Mouse (Mus musculus) gastrocnemius, postnatal 10 days (tissue): Measurements from ENCODE around the gene Hs3st6. TPM values are rescaled to one million over a fixed set of nuclear protein-coding genes. Genes with fewer than 3 reads are reported as not detected.

Experiments used
- DNase-seq: peaks from one replicate; pipeline ENCODE4 v3.0.0; 2021; ENCODE audit warnings: mixed read lengths
- total RNA-seq, 2 experiments: library from RNA; stranded (reverse); gene quantifications; 2 replicates each; pipeline ENCODE4 v1.2.3; 2021

Gene Hs3st6
- total RNA-seq, 2 experiments from 2014 or later = 0.32 TPM; not detected in 1

DNA sequence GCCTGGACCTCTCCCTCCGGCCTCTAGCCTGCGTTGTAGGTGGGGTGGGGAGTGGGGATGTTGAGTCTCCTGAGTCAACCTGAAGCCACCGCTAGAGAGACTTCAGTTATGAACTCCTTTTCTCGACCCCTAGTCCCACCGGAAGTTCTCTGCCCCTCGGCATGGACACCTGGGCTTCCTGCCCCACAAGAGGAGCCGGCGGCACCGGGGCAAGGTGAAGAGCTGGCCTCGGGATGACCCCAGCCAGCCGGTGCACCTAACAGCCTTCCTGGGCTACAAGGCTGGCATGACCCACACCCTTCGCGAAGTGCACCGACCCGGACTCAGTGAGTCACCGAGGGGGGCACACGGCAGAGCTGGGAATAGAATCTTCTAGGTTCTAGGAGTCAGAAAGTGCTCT, 24.6 kb upstream of the Hs3st6 start:
- no peak for DNase-seq

DNA sequence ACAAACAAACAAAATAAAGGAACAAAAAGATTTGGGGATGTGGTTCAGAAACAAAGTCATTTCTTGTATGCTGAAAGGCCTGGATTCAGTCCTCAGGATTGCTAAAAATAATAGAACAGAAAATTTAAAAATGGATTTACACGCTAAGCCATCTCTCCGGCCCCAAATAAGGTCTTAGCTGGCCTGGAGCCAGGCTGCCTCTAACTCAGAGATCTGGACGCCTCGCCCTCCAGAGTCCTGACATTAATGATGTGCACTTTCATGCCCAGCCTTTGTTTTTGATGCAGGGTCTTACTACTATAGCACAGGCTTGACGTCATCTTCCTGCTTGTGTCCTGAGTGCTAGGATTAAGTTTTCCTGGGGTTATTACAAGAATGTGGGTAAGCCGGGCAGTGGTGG, 23.7 kb upstream of the Hs3st6 start:
- peak; percentile 56 for DNase-seq

DNA sequence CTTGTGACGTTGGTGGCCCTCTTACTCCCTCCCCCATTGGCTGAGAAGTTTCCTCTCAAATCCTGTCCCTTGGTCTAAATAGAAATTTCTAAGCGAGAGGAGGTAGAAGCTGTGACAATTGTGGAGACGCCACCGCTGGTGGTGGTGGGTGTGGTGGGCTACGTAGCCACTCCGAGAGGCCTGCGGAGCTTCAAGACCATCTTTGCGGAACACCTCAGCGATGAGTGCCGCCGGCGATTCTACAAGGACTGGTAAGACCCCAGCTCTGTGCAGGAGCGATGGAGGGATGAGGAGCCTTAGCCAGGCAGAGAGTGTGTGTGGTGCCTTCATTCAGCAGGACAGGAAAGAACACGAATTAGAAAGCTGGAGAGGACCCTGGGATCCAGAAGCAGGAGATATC, 22.0 kb upstream of the Hs3st6 start:
- no peak for DNase-seq

DNA sequence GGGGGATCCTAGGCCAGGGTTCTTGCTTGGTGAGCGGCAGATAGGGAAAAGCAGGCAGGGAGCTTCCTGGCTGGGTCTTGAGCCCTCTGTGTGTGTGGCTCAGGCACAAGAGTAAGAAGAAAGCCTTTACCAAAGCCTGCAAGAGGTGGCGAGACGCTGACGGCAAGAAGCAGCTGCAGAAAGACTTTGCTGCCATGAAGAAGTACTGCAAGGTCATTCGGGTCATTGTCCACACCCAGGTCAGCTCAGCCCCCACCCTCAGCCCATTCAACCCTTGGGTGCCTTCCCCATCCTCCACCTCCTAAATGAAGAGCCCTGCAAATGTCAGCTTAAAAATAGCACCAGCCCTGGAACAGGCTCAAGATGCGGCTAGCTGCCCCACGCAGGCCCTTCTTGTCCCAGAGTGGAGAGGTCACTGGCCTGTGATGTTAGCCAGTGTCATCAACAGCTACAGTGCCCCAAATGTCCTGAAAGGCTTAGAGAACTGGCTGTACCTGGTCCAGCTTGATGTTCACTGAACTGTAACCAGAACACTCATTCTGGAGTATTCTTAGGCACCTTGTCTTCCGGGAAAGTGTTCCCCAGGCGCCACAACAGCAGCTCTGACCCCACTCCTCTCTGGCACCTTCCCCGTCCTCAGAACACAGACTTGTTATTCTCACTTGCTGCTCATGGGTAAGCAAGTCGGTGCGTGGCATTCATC, 20.4 kb upstream of the Hs3st6 start:
- peak; percentile 46 for DNase-seq

DNA sequence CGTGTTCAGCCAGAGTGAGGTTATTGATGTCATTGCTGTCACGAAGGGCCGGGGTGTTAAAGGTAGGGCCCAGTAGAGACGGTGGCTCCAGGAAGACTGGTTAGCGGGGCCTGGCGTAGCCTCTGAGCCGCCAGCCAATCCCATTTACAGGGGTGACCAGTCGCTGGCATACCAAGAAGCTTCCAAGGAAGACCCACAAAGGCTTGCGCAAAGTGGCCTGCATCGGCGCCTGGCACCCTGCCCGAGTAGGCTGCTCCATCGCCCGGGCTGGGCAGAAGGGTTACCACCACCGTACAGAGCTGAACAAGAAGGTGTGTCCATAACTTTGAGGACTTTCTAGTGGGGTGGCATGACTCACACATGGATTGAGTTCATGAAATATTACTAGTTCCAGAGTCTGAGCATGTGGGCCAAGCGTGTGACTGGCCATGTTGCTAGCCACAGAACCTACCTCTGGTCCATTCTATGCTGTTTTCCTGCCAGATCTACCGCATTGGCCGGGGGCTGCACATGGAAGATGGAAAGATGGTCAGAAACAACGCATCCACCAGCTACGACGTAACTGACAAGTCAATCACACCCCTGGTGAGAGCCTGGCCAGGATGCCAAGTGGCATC, 19.2 kb upstream of the Hs3st6 start:
- DNase-seq = no peak

DNA sequence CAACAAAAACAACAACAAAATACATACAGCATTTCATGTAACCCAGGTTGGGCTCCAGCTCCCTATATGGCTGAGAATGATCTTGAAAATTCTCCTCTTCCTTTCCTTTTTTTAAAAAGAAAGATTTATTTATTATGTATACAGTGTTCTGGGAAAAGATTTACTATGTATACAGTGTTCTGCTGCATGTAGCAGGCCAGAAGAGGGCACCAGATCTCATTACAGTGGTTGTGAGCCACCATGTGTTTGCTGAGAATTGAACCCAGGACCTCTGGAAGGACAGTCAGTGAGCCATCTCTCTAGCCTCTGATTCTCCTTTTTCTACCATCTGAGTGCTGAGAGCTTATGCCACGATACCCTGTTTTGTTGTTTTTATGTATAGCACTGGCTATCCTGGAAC, 18.3 kb upstream of the Hs3st6 start:
- DNase-seq = no peak

DNA sequence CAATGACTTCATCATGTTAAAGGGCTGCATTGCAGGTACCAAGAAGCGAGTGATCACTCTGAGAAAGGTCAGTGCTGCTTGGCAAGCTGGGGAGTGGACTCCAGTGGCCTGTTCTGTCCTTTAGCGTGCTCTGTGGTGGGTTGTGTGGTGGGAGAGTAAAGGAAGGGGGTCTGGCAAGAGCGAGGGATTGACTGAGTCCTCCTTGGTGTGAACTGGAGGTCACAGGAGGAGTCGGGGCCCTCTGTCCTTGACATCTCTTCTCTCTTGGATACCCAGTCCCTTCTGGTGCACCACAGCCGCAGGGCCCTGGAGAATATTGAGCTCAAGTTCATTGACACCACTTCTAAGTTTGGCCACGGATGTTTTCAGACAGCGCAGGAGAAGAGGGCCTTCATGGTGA, 17.3 kb upstream of the Hs3st6 start:
- DNase-seq = no peak

DNA sequence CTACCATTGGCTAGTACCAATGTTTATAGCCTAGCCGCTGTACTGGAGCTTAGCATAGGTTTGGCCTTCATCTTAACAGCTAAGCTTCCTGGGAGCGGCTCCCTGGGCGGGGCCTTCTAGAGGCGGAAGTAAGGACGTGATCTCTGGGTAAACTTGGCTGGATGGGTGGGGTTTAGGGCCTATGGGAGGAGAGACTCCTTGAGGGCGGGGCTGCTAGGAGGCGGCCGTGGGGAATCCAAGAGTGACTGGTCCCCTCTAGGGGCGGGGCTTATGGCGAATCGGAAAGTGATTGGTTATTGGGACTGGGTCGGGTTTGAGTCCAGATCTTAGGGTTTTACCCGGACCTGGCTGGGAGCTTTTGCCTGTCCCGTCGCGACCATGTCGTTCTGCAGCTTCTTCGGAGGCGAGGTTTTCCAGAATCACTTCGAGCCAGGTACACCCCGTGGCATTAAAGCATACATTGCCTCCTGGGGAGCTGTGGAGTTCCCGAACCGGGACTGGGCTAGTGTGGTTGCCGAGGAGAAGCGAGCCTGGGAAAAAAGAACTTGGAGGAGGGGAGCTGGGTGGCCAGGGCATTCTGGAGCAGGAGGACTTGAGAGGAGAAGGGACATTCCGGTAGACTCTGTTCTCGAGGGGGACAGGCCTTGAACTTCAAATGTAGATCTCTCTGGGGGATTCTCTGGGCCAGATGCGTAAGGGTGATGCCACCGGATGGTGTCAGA, 16.3 kb upstream of the Hs3st6 start, which contains the start of gene Msrb1:
Gene Msrb1 (plus strand): TSS at position 313 of the 722 bp plus-strand sequence.
- peak; percentile 88 for DNase-seq

DNA sequence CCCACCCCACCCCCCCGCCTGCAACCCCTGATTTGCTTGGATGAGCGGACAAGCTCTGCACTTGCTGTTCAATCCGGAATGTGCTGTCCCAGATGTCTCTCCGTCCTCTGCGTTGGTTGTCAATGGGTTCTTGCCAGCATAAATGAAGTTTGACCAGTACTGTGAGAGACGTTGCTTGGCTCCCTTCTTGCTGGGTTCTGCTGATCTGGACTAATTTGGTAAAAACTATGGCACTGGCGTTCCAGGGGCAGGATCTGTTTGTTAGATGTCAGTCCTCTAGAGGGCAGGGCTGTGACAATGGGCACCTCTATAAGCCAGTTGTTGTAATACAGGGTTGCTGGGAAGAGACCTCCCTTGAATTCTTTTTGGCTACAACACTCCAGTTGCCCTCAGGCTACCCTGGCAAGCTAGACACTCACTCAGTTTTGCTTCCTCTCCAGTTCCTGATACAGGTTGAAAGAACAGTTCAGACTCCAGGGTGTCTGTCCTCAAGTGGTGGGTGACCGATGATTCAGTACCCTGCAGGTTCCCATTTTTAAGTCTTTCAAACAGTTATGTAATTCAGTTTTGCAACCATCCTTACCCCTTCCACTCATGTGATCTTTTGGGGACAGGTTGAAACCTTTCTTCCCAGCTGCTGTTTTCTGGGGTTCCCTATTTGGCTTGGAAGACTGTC, 15.5 kb upstream of the Hs3st6 start:
- no peak for DNase-seq

DNA sequence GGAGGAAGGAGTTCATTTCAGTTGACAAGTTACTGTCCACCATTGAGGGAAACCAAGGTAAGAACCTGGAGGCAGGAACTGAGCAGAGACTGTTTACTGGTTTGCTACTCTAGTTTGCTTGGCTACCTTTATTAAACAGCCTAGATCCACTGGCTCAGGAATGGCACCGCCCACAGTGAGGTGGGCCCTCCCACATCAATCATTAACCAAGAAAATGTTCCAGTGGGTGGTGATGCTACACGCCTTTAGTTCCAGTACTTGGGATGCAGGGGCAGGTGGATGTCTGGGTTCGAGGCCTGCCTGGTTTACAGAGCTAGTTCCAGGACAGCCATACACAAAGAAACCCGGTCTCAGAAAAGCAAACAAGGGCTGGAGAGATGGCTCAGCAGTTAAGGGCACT, 14.6 kb upstream of the Hs3st6 start:
- no peak for DNase-seq

DNA sequence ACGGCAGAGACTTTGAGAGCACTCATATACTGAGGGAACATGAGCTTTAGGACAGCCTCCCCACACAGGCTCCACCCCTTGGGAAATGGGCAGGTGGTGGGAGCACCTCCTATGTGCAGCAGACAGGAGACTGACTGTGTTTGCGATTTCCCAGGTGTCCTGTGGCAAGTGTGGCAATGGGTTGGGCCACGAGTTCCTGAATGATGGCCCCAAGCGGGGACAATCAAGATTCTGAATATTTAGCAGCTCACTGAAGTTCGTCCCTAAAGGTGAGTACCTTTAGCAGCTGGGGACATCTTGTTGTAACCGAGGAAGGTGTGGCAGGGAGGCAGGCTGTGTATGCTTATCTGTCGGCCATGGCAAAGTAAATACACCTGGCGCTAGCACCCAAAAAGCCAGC, 12.9 kb upstream of the Hs3st6 start:
- DNase-seq = no peak

DNA sequence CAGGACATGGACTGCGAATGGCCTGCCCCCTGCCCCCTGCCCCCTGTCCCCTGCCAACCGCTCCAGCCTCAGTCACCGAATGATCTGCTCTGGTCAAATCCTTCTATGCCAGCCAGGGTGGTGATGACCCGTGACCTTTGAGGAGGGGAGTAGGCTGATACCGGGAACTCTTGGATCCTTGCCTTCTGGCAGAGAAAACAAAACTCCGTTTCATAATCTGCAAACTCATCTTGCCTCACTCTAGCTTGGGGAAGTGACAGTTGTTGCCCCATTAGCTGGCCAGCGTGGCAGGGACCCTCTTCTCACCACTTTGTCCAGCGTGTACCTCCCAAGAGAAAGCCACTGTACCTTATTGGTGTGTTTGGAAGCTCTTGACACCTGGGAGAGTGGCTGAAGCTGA, 10.5 kb upstream of the Hs3st6 start:
- no peak for DNase-seq

DNA sequence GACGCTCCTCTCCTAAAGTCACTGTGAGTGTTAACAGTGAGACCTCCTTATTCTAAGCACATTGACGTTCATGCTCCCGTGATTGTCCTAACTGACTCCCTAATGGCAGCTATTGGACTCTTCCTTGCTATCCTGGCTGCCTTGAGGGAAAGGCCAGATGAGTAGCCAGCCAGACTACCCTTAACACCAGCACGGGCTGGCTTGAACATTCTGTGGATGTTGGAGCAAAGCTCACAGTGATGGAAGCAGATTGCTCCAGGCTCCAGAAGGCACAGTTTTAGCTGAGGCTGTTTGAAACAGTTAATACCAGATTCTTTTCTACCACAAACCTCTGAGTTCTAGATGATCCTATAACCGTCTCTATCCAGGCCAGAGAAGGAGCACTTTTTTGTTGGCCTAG, 8.9 kb upstream of the Hs3st6 start:
- DNase-seq = no peak

DNA sequence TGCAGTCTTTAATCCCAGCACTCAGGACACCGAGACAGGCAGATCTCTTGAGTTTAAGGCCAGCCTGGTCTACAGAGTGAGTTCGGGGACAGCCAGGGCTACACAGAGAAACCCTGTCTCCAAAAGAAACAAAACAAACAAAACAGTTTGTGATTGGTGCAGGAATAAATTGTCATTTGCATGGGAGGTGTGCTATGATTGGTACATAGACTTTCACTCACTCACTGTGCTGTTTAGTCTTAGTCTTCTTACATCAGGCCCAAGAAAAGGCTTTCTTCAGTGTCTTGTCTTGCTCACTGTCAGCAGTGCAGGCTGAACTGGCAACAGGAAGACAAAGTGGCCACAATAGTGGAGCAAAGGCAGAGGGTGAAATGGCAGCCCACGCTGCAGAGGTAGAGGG, 8.4 kb upstream of the Hs3st6 start:
- no peak for DNase-seq

DNA sequence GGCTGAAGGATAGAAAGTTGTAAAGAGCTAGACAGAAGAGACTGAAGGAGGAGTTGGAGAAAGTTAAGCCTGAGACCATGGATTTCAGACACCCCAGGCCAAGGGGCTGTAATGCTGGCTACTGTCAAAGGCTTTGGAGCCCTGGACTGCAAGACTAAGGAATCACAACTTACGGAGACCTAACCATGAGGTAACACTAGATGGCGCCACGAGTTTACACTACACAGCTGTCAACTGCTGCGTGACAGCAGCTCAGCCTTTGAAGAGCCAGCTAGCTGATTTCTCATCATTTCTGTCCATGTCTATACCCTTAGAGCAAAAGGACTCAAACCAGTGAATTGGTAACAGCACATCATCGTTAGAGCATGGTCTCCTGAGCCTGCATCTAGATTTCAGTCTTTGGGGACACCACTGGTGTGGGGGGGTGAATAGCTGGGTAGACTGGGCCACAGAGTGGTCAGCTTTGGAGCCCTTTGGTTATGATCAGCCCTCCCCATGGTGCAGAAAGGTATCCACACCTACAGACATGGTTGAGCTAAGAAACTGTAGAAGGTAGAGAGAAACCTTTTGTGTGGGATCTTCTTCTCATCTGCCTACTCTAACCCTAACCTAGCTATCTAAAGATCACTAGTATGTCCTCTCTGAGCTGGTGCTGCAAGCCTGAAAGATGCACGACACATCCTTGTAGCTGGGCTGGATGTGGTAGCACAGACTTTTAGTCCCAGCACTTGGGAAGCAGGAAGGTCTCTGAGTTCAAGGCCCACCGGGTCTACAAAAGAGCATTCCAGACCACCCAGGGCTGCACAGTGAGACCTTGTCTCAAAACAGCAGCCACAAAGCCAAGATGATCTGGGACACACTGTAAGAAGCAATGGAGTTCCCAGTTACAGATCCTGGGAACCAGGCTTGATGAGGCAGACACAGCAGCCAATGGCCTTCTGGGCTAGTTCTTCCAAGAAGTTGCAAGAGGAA, 7.0 kb upstream of the Hs3st6 start:
- DNase-seq = peak; percentile 80

DNA sequence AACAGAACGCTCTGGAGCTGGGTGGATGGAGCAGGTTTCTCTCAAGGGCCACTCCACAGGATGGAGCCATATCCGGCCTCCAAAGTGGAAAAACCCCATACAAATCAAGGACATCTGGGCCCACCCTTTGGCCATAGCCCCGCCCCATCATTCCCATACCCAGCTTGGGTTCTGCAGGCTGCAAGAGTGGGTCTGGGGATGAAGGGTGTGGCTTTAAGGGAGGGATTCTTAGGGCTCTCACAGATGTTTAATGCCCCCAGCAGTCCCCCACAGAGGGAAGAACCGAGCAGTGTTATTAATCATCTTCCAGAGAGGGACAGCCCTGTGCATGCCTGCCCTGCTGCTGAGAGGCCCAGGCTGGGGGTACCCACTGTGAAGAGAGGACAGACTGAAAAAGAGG, 5.8 kb upstream of the Hs3st6 start:
- DNase-seq = no peak

DNA sequence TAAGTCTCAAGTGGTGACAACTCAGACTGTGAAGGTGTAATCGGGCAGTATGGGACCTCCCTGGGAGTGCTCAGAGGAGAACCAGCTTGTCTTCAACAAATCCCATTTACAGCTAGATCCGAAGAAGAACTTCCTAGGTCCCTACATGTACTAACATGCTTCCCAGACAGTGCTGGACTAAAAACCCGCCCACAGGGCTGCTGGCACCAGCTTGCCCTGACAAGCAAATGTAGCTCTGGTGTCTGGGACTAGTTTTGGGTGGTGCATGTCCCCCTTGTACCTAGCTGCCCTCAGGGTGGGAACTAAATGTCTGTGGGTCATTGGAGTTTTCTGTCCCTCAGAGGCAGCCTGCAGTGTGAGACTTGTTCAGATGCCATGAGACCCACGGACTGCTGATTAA, 1.3 kb upstream of the Hs3st6 start:
- no peak for DNase-seq

DNA sequence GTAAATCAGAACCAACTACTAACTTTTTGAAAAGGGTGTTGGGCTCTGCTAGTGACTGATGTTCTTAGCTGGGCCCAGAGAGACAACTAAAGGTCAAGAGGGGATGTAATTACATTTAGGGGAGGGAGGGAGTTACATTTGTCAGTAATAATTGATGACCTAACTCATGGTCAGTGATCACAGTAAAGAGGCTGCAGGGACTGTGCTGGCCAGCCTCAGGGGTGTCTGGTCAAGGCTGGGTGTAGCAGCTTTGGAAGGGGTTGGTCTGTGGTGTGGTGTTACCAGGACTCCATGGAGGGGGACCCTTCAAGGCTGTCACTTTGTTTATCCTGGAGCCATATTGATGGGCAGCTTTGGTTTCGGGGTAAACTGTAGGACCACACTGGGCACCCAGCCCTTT, 4.6 kb downstream of the Hs3st6 start:
- DNase-seq = no peak

DNA sequence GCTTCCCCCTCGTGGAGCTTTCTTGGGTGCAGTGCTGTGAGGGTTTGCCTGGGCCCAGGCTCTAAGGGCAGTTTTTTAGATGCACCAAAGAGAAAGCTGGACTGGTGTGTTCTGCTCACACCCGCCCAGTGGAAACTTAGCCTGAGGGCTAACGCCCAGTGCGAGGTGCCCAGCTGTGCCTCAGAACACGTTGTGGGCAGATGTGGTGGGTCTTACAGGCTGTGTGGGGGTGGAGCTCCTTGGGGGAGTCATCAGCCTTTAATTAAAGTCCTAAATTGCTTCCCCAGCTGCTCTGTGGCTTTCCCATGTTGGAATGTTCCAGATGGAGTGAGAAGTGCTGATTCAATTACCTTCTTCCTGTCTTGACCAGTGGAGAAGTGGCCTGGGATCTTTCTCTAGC, 8.3 kb downstream of the Hs3st6 start:
- no peak for DNase-seq

DNA sequence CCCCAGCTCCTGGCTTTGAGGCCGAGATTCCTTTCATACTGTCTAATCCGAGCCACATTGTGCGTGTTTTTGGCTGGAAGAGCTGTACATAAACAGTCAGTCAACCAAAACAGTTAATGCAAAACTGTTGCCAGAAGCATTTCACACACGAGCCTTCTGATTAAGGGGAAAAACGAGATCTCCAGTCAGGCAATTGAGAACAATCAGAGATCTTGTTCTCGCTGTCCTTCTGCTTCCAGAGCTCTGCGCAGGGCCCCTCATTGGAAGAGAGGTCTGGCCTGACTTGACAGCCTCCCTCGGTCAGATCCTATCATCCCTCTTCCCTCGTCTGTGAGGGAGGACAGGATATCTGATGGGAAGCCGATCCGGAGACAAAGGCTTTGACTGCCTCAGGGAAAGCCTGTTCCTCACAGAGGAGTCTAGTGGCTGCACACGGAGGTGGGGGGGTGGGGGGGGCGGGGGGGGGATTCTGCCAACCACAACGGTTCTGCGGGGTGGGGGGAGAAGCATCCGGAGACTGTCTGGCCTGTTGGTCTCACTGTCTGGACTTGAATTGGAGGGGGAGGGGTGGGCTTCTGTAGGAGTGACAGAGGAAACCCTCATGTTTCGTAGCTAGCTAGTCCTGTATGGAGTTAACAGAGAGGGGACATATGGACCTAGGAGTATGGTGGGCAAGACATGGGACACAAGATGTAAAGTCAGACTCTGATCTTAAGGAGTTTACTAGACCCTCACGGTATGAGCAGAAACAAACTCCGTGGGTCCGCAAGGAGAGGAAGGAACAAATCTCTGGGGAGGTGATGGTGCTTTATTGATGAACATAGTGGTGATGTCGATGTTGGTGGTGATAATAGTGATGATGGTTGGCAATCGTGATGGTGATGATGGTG, 12.5 kb downstream of the Hs3st6 start:
- DNase-seq = no peak
